Mouse (Mus musculus) ZHBTc4 (cell line): Measurements from ENCODE around the gene Gm11237.
A peak's percentile ranks its signal among the peaks of the same experiment; 100 is the strongest.
"Not testable (repeated sequence)": the region's sequence is repeated elsewhere in the genome, so short reads cannot be mapped to it uniquely, and the experiment has no call there.

Experiments used
- DNase-seq: peaks from one replicate; pipeline ENCODE4 v3.0.0-alpha.2; 2011; ENCODE audit warnings: low read depth, low spot score

Gene Gm11237

DNA sequence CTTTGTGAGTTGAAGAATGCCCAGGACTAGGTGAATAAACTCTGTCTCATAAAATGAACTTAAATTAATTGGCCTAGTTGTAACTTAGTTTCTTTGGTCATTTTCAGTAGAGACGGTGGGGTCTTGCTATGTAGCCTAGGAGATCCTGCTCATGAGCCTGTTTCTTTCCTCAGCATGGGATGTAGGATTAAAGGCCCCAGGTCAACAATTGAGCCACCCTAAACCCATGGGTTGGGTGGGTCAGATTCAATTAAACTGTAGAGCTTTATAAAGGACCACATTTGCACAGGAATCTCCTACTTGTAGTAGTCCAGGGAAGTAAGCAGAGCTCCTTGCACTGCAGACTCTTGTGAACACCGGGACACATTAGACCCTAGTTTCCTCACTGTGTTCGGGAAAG is at the start of gene Gm11237:
Gm11237 (plus strand) TSS at position 301 of the 400 bp plus-strand sequence.
- DNase-seq: not testable (repeated sequence)

DNA sequence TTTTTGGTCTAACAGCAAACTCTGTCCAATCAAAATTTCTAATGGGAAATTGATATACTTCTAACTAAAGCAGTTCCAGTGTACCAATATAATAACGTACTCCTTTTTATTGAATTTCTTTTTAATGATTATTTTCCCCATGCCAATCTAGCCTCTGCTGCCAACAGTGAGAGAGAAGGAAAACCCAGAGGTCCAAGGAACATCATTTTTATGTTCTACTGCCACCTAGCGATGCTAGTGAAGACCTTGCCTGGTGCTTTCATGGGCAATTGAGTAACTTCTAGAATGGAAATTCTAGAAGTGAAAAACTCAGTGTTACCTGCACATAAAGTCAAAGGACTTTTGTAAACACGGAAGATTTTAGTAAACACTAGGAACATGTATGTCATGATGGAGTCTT is 23.5 kb upstream of the Gm11237 start:
- peak; percentile 54 for DNase-seq

DNA sequence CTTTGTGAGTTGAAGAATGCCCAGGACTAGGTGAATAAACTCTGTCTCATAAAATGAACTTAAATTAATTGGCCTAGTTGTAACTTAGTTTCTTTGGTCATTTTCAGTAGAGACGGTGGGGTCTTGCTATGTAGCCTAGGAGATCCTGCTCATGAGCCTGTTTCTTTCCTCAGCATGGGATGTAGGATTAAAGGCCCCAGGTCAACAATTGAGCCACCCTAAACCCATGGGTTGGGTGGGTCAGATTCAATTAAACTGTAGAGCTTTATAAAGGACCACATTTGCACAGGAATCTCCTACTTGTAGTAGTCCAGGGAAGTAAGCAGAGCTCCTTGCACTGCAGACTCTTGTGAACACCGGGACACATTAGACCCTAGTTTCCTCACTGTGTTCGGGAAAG is 15.2 kb upstream of the Gm11237 start, which contains the start of gene Gm11238:
Gm11238 (plus strand) TSS at position 301 of the 400 bp plus-strand sequence.
- not testable (repeated sequence) for DNase-seq

DNA sequence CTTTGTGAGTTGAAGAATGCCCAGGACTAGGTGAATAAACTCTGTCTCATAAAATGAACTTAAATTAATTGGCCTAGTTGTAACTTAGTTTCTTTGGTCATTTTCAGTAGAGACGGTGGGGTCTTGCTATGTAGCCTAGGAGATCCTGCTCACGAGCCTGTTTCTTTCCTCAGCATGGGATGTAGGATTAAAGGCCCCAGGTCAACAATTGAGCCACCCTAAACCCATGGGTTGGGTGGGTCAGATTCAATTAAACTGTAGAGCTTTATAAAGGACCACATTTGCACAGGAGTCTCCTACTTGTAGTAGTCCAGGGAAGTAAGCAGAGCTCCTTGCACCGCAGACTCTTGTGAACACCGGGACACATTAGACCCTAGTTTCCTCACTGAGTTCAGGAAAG is 15.0 kb downstream of the Gm11237 start, which contains the start of gene Gm11236:
Gm11236 (plus strand) TSS at position 301 of the 400 bp plus-strand sequence.
- DNase-seq: not testable (repeated sequence)

DNA sequence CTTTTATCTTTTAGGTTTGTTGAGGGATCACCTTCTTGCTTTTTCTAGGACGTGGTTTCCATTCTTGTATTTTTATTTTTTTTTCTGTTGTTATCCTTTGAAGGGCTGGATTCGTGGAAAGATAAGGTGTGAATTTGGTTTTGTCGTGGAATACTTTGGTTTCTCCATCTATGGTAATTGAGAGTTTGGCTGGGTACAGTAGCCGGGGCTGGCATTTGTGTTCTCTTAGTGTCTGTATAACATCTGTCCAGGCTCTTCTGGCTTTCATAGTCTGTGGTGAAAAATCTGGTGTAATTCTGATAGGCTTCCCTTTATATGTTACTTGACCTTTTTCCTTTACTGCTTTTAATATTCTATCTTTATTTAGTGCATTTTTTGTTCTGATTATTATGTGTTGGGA is 39.1 kb downstream of the Gm11237 start:
- not testable (repeated sequence) for DNase-seq

DNA sequence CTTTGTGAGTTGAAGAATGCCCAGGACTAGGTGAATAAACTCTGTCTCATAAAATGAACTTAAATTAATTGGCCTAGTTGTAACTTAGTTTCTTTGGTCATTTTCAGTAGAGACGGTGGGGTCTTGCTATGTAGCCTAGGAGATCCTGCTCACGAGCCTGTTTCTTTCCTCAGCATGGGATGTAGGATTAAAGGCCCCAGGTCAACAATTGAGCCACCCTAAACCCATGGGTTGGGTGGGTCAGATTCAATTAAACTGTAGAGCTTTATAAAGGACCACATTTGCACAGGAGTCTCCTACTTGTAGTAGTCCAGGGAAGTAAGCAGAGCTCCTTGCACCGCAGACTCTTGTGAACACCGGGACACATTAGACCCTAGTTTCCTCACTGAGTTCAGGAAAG is 45.3 kb downstream of the Gm11237 start, which contains the start of gene Gm11239:
Gm11239 (plus strand) TSS at position 301 of the 400 bp plus-strand sequence.
- DNase-seq: not testable (repeated sequence)
